Mouse (Mus musculus): ENCODE data around the gene Atg9b. TPM values are rescaled to one million over a fixed set of nuclear protein-coding genes. Genes with fewer than 3 reads are reported as not detected.
A peak's percentile ranks its signal among the peaks of the same experiment; 100 is the strongest.

The Atg9b gene
- polyA plus RNA-seq, 1 experiment from 2014 or later, result 0.57 TPM

- H3K4me3 ChIP-seq, result no peak overlapping the region
- H3K36me3 ChIP-seq (ENCODE audit: poor library complexity, severe bottlenecking), result no peaks in the 10 kb centered on the region
- H3K27ac ChIP-seq, result peak overlapping the region; percentile 90
- peak overlapping the region; percentile 64 for H3K9ac ChIP-seq
- H3K4me2 ChIP-seq, result no peak overlapping the region
- no peaks in the 10 kb centered on the region for H3K27me3 ChIP-seq
- no peak for ATAC-seq
- H3K4me1 ChIP-seq, result peaks cover 54% of the 10 kb centered on the region
- H3K9me3 ChIP-seq (replicated peaks), result no peaks in the 10 kb centered on the region
These were observed 48.6 kb downstream of the Atg9b start for GRCm38 (mm10) chr5:24343379-24343778.

GRCm38 (mm10) chr5:24342966-24343365 is 49.0 kb downstream of the Atg9b start:
- H3K4me2 ChIP-seq, result no peak overlapping the region
- peaks cover 49% of the 10 kb centered on the region for H3K4me1 ChIP-seq
- H3K9me3 ChIP-seq (replicated peaks), result no peaks in the 10 kb centered on the region
- ATAC-seq, result no peak
- H3K9ac ChIP-seq, result 0 out of 2 replicates have a peak overlapping the region, but pooled peaks have one; percentile 64
- H3K4me3 ChIP-seq, result no peak overlapping the region
- WGBS, result 61% methylated on average over 8 of the region's 8 CpGs
- H3K36me3 ChIP-seq (ENCODE audit: poor library complexity, severe bottlenecking), result no peaks in the 10 kb centered on the region
- H3K27ac ChIP-seq, result peak overlapping the region; percentile 90; the same call in 1 of the 2 replicates
- no peaks in the 10 kb centered on the region for H3K27me3 ChIP-seq

GRCm38 (mm10) chr5:24342205-24342963 is 49.6 kb downstream of the Atg9b start:
- H3K9ac ChIP-seq, result no peak overlapping the region
- ATAC-seq, result no peak
- H3K4me1 ChIP-seq, result peaks cover 44% of the 10 kb centered on the region
- no peak overlapping the region for H3K4me3 ChIP-seq
- no peak overlapping the region for H3K27ac ChIP-seq
- WGBS, result 82% methylated on average over 14 of the region's 14 CpGs
- no peaks in the 10 kb centered on the region for H3K27me3 ChIP-seq
- H3K36me3 ChIP-seq (ENCODE audit: poor library complexity, severe bottlenecking), result no peaks in the 10 kb centered on the region
- no peak overlapping the region for H3K4me2 ChIP-seq
- H3K9me3 ChIP-seq (replicated peaks), result no peaks in the 10 kb centered on the region

DNA sequence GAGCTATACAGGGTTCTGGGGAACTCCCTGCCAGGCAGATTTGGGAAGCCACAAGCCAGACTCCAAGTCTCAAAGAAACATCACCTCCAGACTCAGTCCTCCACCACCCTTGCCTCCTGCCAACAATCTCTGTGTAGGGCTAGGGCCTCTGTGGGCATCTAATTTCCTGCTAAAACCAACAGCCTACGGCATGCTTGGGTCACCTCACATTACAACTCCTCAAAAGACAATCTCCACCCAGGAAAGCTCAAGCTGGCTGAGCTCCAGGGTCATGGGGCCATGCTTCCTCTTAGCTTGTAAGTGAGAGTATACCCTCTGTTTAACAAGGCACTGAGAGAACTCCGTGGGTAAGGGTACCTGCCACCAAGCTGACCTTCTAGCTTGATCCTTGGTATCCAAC is 54.1 kb downstream of the Atg9b start:
- Histone ChIP-seq H3K4me1 (peaks cover 22% of the 10 kb centered on the region), H3K4me3 (no peak overlapping the region), H3K9ac (no peak overlapping the region), H3K36me3 (ENCODE audit: poor library complexity, severe bottlenecking) (no peaks in the 10 kb centered on the region), H3K27ac (no peak overlapping the region), H3K4me2 (no peak overlapping the region), H3K9me3 (replicated peaks) (no peaks in the 10 kb centered on the region), H3K27me3 (no peaks in the 10 kb centered on the region)
- ATAC-seq, result no peak
- 82% methylated on average over 2 of the region's 2 CpGs for WGBS

- H3K4me3 ChIP-seq, result no peak overlapping the region
- H3K9me3 ChIP-seq (replicated peaks), result no peaks in the 10 kb centered on the region
- 40% methylated on average over 9 of the region's 9 CpGs for WGBS
- peaks cover 3% of the 10 kb centered on the region for H3K36me3 ChIP-seq (ENCODE audit: poor library complexity, severe bottlenecking)
- no peak for ATAC-seq
- H3K27me3 ChIP-seq, result no peaks in the 10 kb centered on the region
- H3K4me1 ChIP-seq, result peaks cover 17% of the 10 kb centered on the region
- H3K27ac ChIP-seq, result no peak overlapping the region
- no peak overlapping the region for H3K9ac ChIP-seq
- no peak overlapping the region for H3K4me2 ChIP-seq
These were observed 54.6 kb downstream of the Atg9b start for GRCm38 (mm10) chr5:24337366-24337765.

DNA sequence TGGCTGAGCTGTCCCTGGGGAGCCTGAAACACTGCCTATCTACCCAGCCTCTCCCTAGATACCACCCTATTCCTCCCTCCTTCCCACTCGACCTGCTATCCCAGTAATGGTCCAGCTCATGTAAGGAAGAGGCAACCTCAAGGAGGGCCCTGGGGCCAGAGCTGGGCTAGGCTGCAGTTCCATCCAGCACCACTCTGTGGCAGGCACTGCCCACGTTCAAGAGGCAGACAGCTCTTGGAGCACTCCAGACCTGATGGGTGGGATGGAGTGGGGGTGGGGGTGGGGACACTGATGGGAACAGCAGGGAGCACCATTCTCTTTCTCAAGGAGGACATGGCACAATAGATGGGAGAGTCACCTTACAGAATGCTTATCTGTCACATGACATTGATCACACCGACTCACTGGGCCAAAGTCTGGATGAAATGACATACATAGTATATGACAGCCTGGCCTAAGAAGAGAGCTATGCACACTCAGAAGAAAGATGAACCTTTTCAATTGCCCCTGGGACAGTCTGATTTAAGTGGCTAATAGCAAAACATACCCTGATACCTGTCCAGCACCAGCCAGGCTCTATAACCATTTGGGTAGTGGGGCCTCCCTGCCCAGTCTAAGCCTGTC is 55.9 kb downstream of the Atg9b start:
- Histone ChIP-seq H3K4me1 (peaks cover 4% of the 10 kb centered on the region; the same call in 1 of the 2 replicates), H3K27ac (no peak overlapping the region), H3K4me2 (no peak overlapping the region), H3K27me3 (no peaks in the 10 kb centered on the region), H3K9me3 (replicated peaks) (no peaks in the 10 kb centered on the region), H3K36me3 (ENCODE audit: poor library complexity, severe bottlenecking) (peaks cover 13% of the 10 kb centered on the region), H3K4me3 (no peak overlapping the region), H3K9ac (no peak overlapping the region)
- 15% methylated on average over 3 of the region's 3 CpGs for WGBS
- peak; percentile 93 for ATAC-seq

DNA sequence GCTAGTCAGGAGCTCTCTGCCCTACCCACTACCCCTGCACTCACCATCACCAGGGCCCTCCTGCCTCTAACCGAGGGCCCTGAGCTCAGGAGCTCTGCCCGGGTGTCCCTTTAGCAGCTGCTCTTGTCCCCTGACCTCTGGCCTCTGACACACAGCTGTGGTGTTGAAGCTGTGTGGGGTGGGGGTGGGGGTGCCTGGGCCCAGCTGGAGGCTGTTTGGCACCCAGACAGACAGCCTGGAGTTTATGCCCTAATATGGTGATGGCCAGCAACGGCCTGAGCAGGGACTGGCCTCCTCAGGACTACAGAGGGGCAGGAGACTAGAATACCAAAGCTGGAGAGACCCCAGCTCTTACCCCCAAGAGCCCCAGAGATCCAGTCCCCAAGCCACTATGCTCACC is 57.2 kb downstream of the Atg9b start:
- 54% methylated on average over 3 of the region's 3 CpGs for WGBS
- no peak for ATAC-seq
- Histone ChIP-seq H3K4me1 (peaks cover 7% of the 10 kb centered on the region), H3K4me2 (no peak overlapping the region), H3K27ac (no peak overlapping the region), H3K9me3 (replicated peaks) (no peaks in the 10 kb centered on the region), H3K4me3 (no peak overlapping the region), H3K36me3 (ENCODE audit: poor library complexity, severe bottlenecking) (peaks cover 13% of the 10 kb centered on the region), H3K27me3 (no peaks in the 10 kb centered on the region), H3K9ac (no peak overlapping the region)

Other genes starting within 250 kb of the Atg9b start
- gene Nupl2, start 227.2 kb downstream of the Atg9b start, polyA plus RNA-seq (2015; fragmentation: Nextera tagmentation; extraction: Ambion mirVana), result 15.2 and 17.0 TPM in 2 replicates
- gene Kcnh2, start 40.5 kb downstream of the Atg9b start, polyA plus RNA-seq (2015; fragmentation: Nextera tagmentation; extraction: Ambion mirVana), result 4.3 and 6.9 TPM in 2 replicates
- gene Nos3, start 27.3 kb downstream of the Atg9b start, polyA plus RNA-seq (2015; fragmentation: Nextera tagmentation; extraction: Ambion mirVana), result 5.6 and 5.9 TPM in 2 replicates
- gene Abcb8, start 1.5 kb upstream of the Atg9b start, polyA plus RNA-seq (2015; fragmentation: Nextera tagmentation; extraction: Ambion mirVana), result 39.0 and 48.1 TPM in 2 replicates
- 0.24 TPM in 1 of 2 replicates, not detected in the other for gene Asic3, start 21.2 kb upstream of the Atg9b start, polyA plus RNA-seq (2015; fragmentation: Nextera tagmentation; extraction: Ambion mirVana)
- gene Cdk5, start 31.4 kb upstream of the Atg9b start, polyA plus RNA-seq (2015; fragmentation: Nextera tagmentation; extraction: Ambion mirVana), result 80.7 and 84.0 TPM in 2 replicates
- gene Slc4a2, start 31.7 kb upstream of the Atg9b start, polyA plus RNA-seq (2015; fragmentation: Nextera tagmentation; extraction: Ambion mirVana), result 19.5 and 23.3 TPM in 2 replicates
- 85.3 and 86.9 TPM in 2 replicates for gene Fastk, start 53.1 kb upstream of the Atg9b start, polyA plus RNA-seq (2015; fragmentation: Nextera tagmentation; extraction: Ambion mirVana)
- gene Tmub1, start 55.7 kb upstream of the Atg9b start, polyA plus RNA-seq (2015; fragmentation: Nextera tagmentation; extraction: Ambion mirVana), result 32.5 and 35.4 TPM in 2 replicates
- 38.0 and 39.2 TPM in 2 replicates for gene Agap3, start 60.0 kb upstream of the Atg9b start, polyA plus RNA-seq (2015; fragmentation: Nextera tagmentation; extraction: Ambion mirVana)
- gene Gbx1, start 135.1 kb upstream of the Atg9b start, polyA plus RNA-seq (2015; fragmentation: Nextera tagmentation; extraction: Ambion mirVana), result 0.90 and 0.97 TPM in 2 replicates
- 0.06 and 0.15 TPM in 2 replicates for gene Asb10, start 148.8 kb upstream of the Atg9b start, polyA plus RNA-seq (2015; fragmentation: Nextera tagmentation; extraction: Ambion mirVana)
- gene 4931409K22Rik, start 164.7 kb upstream of the Atg9b start, polyA plus RNA-seq (2015; fragmentation: Nextera tagmentation; extraction: Ambion mirVana), result 0.62 TPM in 2 replicates
- 117 and 124 TPM in 2 replicates for gene Abcf2, start 185.3 kb upstream of the Atg9b start, polyA plus RNA-seq (2015; fragmentation: Nextera tagmentation; extraction: Ambion mirVana)
- 15.0 and 17.2 TPM in 2 replicates for gene Chpf2, start 194.6 kb upstream of the Atg9b start, polyA plus RNA-seq (2015; fragmentation: Nextera tagmentation; extraction: Ambion mirVana)
- 111 and 114 TPM in 2 replicates for gene Smarcd3, start 232.3 kb upstream of the Atg9b start, polyA plus RNA-seq (2015; fragmentation: Nextera tagmentation; extraction: Ambion mirVana)

Measured in forebrain, embryonic 13.5 days (tissue).